Mouse (Mus musculus): ENCODE data around the gene Nek6. TPM values are rescaled to one million over a fixed set of nuclear protein-coding genes. Genes with fewer than 3 reads are reported as not detected.

The Nek6 gene
- polyA plus RNA-seq, 1 experiment from 2014 or later: 56.8 TPM

DNA sequence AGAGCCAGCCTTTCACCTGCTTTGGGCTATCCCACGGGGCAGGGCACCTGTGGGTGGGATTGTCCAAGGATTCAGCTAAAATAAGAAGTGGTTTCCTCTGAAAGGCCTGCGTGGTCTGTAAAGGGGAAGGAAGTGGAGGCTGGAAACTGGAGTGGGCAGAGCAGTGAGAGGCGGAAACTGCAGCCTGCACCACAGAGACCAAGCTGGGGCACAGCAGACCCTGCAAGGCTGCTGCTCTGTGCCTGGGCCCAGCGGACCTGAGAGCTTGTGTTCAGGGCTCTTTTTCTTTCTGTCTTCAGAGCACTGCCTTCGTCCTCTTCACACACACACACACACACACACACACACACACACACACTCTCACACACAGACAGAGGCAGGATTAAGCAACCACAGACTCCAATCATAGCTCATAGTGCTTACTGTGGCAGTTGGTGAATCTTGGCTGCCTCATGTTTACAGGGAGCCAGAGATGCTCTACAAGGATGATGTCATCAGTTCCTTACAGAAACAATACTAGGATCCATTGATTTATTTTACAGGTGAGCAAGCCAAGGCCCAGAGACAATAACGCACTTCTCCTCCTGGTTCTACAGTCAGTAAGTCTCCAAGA lies 30.2 kb upstream of the Nek6 start:
- Histone ChIP-seq H3K4me2 (ENCODE audit: low read length) (no peak overlapping the region), H3K9ac (ENCODE audit: low read depth, low read length) (no peak overlapping the region), H3K27ac (ENCODE audit: low read length) (no peak overlapping the region), H3K4me3 (ENCODE audit: low read depth, low read length) (no peak overlapping the region), H3K9me3 (replicated peaks; ENCODE audit: control insufficient read depth, low read length, poor library complexity, severe bottlenecking) (no peaks in the 10 kb centered on the region), H3K4me1 (ENCODE audit: control insufficient read depth, insufficient read depth, low read length) (no peaks in the 10 kb centered on the region), H3K27me3 (ENCODE audit: control insufficient read depth, insufficient read depth, low read depth, low read length) (no peaks in the 10 kb centered on the region), H3K36me3 (ENCODE audit: control insufficient read depth, insufficient read depth, low read length) (no peaks in the 10 kb centered on the region)
- no peak for ATAC-seq
- 79% methylated on average over 6 of the region's 6 CpGs for WGBS

DNA sequence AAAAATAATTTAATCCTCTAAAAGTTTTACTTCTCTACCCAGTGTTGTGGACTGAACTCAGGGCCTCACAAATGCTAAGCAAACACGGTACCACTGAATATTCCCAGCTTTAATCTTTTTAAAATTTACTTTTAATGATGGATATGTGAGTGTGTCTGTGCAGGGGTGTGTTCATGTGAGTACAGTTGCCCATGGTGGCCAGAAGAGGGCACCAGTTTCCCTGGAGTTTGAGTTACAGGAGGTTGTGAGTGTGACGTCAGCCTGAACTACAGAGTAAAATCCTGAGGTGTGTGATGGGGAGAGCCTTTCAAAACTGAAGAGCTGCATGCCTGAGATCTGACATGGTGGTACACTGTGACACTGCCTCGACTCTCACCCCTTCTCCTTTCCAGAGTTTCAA lies 29.3 kb upstream of the Nek6 start:
- H3K4me2 ChIP-seq (ENCODE audit: low read length): no peak overlapping the region
- no peaks in the 10 kb centered on the region for H3K4me1 ChIP-seq (ENCODE audit: control insufficient read depth, insufficient read depth, low read length)
- H3K9ac ChIP-seq (ENCODE audit: low read depth, low read length): no peak overlapping the region
- no peak overlapping the region for H3K27ac ChIP-seq (ENCODE audit: low read length)
- ATAC-seq: no peak
- WGBS: 90% methylated on average over 3 of the region's 3 CpGs
- H3K9me3 ChIP-seq (replicated peaks; ENCODE audit: control insufficient read depth, low read length, poor library complexity, severe bottlenecking): no peaks in the 10 kb centered on the region; the same call in 1 of the 2 replicates
- H3K36me3 ChIP-seq (ENCODE audit: control insufficient read depth, insufficient read depth, low read length): no peaks in the 10 kb centered on the region
- H3K27me3 ChIP-seq (ENCODE audit: control insufficient read depth, insufficient read depth, low read depth, low read length): no peaks in the 10 kb centered on the region
- H3K4me3 ChIP-seq (ENCODE audit: low read depth, low read length): no peak overlapping the region

DNA sequence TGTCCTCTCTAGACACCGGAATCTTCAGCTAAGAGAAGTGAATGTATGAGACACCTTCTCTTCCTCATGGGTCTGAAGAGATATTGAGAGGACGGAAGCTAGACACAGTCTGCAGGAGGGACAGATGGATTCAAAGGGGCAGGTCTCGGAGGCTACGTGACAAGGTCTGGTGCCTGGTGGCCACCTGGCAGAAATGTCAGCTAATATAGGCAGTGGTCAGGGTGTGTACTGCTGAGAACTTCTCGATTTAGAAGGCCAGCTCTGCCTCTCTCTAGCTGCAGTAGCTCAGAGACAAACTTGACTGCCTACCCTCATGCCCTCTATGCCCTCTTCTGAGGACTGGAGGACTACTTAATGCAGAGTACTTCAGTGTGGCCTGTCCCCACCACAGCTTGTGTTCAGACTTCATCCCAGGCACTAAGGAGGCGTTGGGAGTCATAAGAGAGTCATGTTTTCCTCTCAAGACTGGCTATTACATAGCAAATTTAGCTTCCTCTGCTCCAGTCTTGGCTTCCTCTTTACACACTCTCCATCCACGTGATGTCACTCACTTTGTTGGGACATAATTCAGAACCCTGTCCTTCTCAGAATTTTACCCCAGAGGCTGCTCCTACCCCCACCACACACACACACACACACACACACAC lies 28.3 kb upstream of the Nek6 start:
- WGBS: 86% methylated on average over 7 of the region's 7 CpGs

DNA sequence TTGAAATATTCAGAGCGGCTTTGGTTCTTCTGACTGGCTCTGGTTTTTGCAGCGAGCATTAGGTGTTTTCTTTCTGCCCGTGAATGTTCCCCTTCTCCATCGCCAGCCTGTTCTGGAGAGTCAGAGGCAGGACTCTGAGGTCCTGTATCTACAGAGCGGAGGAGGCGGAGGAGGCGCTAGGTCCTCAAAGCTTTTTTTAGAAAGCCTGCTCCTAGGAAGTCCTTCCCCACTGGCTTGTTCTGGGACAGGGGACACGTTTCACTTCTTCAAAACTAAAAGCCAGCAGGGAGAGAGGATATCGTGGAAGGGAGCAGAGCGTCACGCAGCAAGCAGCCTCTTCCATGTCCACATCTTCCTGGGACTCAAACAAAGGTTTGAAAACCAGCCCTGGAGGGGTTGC lies 26.9 kb upstream of the Nek6 start:
- no peak overlapping the region for H3K9ac ChIP-seq (ENCODE audit: low read depth, low read length)
- no peak overlapping the region for H3K4me2 ChIP-seq (ENCODE audit: low read length)
- H3K36me3 ChIP-seq (ENCODE audit: control insufficient read depth, insufficient read depth, low read length): no peaks in the 10 kb centered on the region
- no peak overlapping the region for H3K27ac ChIP-seq (ENCODE audit: low read length)
- H3K27me3 ChIP-seq (ENCODE audit: control insufficient read depth, insufficient read depth, low read depth, low read length): no peaks in the 10 kb centered on the region
- no peaks in the 10 kb centered on the region; the same call in 1 of the 2 replicates for H3K9me3 ChIP-seq (replicated peaks; ENCODE audit: control insufficient read depth, low read length, poor library complexity, severe bottlenecking)
- H3K4me1 ChIP-seq (ENCODE audit: control insufficient read depth, insufficient read depth, low read length): no peaks in the 10 kb centered on the region
- H3K4me3 ChIP-seq (ENCODE audit: low read depth, low read length): no peak overlapping the region
- ATAC-seq: no peak
- 79% methylated on average over 11 of the region's 11 CpGs for WGBS

More for the DNA sequence above, 28.3 kb upstream of the Nek6 start:
- Histone ChIP-seq H3K4me1 (ENCODE audit: control insufficient read depth, insufficient read depth, low read length) (no peaks in the 10 kb centered on the region), H3K4me2 (ENCODE audit: low read length) (no peak overlapping the region), H3K27ac (ENCODE audit: low read length) (no peak overlapping the region), H3K4me3 (ENCODE audit: low read depth, low read length) (no peak overlapping the region), H3K27me3 (ENCODE audit: control insufficient read depth, insufficient read depth, low read depth, low read length) (no peaks in the 10 kb centered on the region), H3K9ac (ENCODE audit: low read depth, low read length) (no peak overlapping the region), H3K36me3 (ENCODE audit: control insufficient read depth, insufficient read depth, low read length) (no peaks in the 10 kb centered on the region), H3K9me3 (replicated peaks; ENCODE audit: control insufficient read depth, low read length, poor library complexity, severe bottlenecking) (no peaks in the 10 kb centered on the region; the same call in 1 of the 2 replicates)
- no peak for ATAC-seq

DNA sequence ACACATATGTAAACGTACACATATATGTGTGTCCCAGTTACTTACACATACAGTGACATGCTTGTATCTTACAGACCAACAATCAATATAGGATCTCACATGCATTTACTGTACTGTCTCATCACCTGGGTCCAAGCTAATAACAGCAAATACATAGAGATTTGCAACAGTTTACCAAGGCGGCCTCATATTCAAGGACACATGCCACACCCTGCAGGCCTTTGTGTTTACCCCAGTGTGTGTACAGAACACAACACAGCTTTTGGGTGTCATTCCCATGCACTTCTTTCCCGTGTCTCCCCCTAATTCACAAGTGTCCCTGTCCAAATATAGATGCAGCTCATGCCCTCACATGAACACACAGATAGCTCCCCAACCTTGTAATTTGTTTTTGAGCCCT lies 26.0 kb upstream of the Nek6 start:
- Histone ChIP-seq H3K4me1 (ENCODE audit: control insufficient read depth, insufficient read depth, low read length) (no peaks in the 10 kb centered on the region), H3K4me2 (ENCODE audit: low read length) (no peak overlapping the region), H3K27ac (ENCODE audit: low read length) (no peak overlapping the region), H3K4me3 (ENCODE audit: low read depth, low read length) (no peak overlapping the region), H3K36me3 (ENCODE audit: control insufficient read depth, insufficient read depth, low read length) (no peaks in the 10 kb centered on the region), H3K9ac (ENCODE audit: low read depth, low read length) (no peak overlapping the region), H3K9me3 (replicated peaks; ENCODE audit: control insufficient read depth, low read length, poor library complexity, severe bottlenecking) (no peaks in the 10 kb centered on the region; the same call in 1 of the 2 replicates), H3K27me3 (ENCODE audit: control insufficient read depth, insufficient read depth, low read depth, low read length) (no peaks in the 10 kb centered on the region)
- ATAC-seq: no peak
- 89% methylated on average over 3 of the region's 3 CpGs for WGBS

DNA sequence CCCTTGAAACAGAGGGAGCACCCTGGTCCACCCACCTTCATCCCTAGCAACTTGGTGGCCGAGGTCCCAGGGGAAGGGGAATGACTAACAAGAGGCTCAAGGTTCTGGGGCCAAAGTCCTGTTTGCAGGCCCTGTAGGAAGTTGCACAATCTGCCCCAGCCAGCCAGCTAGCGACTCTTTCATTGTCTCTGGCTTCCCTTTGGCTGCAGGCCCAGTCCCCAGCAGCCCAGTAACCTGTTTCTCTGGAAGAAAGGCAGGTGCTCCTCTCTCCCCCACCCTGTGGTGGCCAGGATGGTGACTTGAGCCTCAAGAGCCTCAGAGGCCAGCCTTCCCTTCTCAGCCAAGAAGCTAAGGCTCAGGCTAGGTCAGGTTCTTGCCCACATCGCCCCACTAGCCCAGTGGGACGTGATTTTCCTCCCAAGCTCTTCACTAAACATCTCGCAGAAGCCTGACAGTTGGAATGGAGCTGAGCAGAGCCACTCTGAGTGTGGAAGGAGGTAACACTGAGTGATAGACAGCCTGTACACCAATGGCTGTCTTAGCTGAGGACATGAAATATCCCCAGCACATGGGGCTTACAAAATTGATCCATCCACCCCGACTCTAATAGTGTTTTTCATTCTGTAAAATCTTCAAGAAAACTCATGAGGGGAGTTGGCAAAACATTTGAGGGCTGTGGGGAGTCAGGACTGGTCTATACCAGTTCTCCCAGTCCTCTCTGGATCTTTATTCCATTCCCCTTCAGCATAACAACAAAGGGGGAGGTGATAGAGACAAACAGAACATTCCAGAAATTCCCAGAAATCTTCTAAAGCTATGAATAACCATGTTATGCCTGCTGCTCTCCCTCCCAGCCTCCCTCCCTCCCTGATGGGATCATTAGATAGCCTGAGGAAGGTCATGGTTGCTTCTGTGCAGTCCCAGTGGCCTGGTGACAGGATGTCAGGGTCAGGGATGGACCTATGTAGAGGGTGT lies 25.2 kb upstream of the Nek6 start:
- ATAC-seq: no peak
- 66% methylated on average over 6 of the region's 6 CpGs for WGBS
- no peaks in the 10 kb centered on the region for H3K36me3 ChIP-seq (ENCODE audit: control insufficient read depth, insufficient read depth, low read length)
- H3K9ac ChIP-seq (ENCODE audit: low read depth, low read length): no peak overlapping the region
- H3K27ac ChIP-seq (ENCODE audit: low read length): no peak overlapping the region
- no peaks in the 10 kb centered on the region for H3K4me1 ChIP-seq (ENCODE audit: control insufficient read depth, insufficient read depth, low read length)
- H3K4me3 ChIP-seq (ENCODE audit: low read depth, low read length): no peak overlapping the region
- no peaks in the 10 kb centered on the region; the same call in 1 of the 2 replicates for H3K9me3 ChIP-seq (replicated peaks; ENCODE audit: control insufficient read depth, low read length, poor library complexity, severe bottlenecking)
- no peaks in the 10 kb centered on the region for H3K27me3 ChIP-seq (ENCODE audit: control insufficient read depth, insufficient read depth, low read depth, low read length)
- no peak overlapping the region for H3K4me2 ChIP-seq (ENCODE audit: low read length)

DNA sequence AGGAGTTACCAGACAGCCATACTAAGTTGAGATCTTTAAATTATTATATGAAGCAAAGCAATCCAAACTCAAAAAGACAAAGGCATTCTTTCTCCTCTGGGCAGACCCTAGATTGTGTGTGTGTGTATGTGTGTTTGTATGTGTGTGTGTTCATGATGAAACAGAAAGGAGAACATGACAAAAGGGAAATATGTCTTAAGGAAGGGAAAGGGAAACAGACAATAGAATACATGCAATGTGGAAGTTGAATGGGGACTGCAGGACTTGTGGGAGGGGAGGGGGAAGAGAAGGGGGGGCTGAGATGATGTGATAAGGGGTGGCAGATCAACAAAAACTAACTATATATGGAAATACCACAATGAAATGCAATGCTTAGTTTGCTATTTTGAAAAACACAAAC lies 13.8 kb upstream of the Nek6 start:
- no peak overlapping the region for H3K4me3 ChIP-seq (ENCODE audit: low read depth, low read length)
- H3K9me3 ChIP-seq (replicated peaks; ENCODE audit: control insufficient read depth, low read length, poor library complexity, severe bottlenecking): no peaks in the 10 kb centered on the region
- H3K4me1 ChIP-seq (ENCODE audit: control insufficient read depth, insufficient read depth, low read length): no peaks in the 10 kb centered on the region
- H3K27ac ChIP-seq (ENCODE audit: low read length): no peak overlapping the region
- H3K27me3 ChIP-seq (ENCODE audit: control insufficient read depth, insufficient read depth, low read depth, low read length): no peaks in the 10 kb centered on the region
- H3K9ac ChIP-seq (ENCODE audit: low read depth, low read length): no peak overlapping the region
- no peak for ATAC-seq
- no peaks in the 10 kb centered on the region for H3K36me3 ChIP-seq (ENCODE audit: control insufficient read depth, insufficient read depth, low read length)
- H3K4me2 ChIP-seq (ENCODE audit: low read length): no peak overlapping the region

DNA sequence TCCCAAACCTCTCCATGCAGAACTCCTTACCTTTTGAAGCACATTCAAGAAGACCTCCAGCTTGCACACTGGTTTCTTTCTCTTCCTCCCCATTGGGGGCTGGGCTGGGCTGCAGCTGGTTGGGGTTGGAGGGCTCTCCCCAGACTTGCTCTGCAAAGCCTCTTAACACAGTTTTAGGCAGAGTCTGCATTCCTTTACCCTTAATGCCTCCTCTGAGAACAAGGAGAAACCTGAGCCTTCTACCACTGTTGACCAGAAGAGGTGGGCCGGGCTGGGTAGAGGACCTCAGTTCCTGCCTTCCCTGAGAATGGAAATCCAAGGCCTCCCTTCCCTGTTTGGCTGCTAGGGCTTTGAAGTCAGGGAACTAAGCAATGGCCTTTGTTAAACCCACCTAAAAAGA lies 9.8 kb upstream of the Nek6 start:
- 13% methylated on average over 1 of the region's 1 CpGs for WGBS
- ATAC-seq: no peak
- H3K4me2 ChIP-seq (ENCODE audit: low read length): no peak overlapping the region

DNA sequence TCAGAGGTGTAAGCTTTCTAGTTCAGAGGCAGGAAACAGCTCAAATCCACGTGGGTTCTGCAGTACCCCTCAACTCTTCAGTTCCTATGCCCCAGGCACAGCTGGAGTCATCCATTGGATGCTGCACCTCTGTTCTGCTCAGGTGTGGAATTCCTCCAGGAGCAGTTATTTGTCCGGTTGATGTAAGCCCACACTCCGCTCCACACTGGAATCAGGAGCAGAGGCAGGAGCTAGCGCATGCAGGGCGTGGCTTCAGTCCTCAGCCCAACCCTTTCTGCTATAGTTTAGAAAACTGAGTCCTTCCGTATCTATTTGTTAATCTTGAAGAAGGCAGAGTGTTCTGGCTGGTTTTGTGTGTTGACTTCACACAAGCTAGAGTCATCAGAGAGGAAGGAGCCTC lies 9.3 kb upstream of the Nek6 start:
- no peak for ATAC-seq
- no peak overlapping the region for H3K27ac ChIP-seq (ENCODE audit: low read length)
- no peaks in the 10 kb centered on the region for H3K27me3 ChIP-seq (ENCODE audit: control insufficient read depth, insufficient read depth, low read depth, low read length)
- H3K4me3 ChIP-seq (ENCODE audit: low read depth, low read length): no peak overlapping the region
- WGBS: 72% methylated on average over 6 of the region's 6 CpGs
- no peaks in the 10 kb centered on the region for H3K9me3 ChIP-seq (replicated peaks; ENCODE audit: control insufficient read depth, low read length, poor library complexity, severe bottlenecking)
- no peak overlapping the region for H3K9ac ChIP-seq (ENCODE audit: low read depth, low read length)
- H3K4me1 ChIP-seq (ENCODE audit: control insufficient read depth, insufficient read depth, low read length): no peaks in the 10 kb centered on the region
- no peaks in the 10 kb centered on the region for H3K36me3 ChIP-seq (ENCODE audit: control insufficient read depth, insufficient read depth, low read length)
- H3K4me2 ChIP-seq (ENCODE audit: low read length): no peak overlapping the region

More for the DNA sequence above, 9.8 kb upstream of the Nek6 start:
- Histone ChIP-seq H3K4me3 (ENCODE audit: low read depth, low read length) (no peak overlapping the region), H3K4me1 (ENCODE audit: control insufficient read depth, insufficient read depth, low read length) (no peaks in the 10 kb centered on the region), H3K9me3 (replicated peaks; ENCODE audit: control insufficient read depth, low read length, poor library complexity, severe bottlenecking) (no peaks in the 10 kb centered on the region), H3K36me3 (ENCODE audit: control insufficient read depth, insufficient read depth, low read length) (no peaks in the 10 kb centered on the region), H3K27ac (ENCODE audit: low read length) (no peak overlapping the region), H3K9ac (ENCODE audit: low read depth, low read length) (no peak overlapping the region), H3K27me3 (ENCODE audit: control insufficient read depth, insufficient read depth, low read depth, low read length) (no peaks in the 10 kb centered on the region)

All from midbrain, embryonic 16.5 days (tissue).